ENCODE assay signal across 27 mouse cellular contexts in genomic region chr8:12438021-12438420, GRCm38 (mm10). TPM values are rescaled to one million over a fixed set of nuclear protein-coding genes. Genes with fewer than 3 reads are reported as not detected.
DNase-seq lines count a peak whose midpoint lies in the region; ATAC-seq and TF ChIP-seq lines count a peak whose summit lies in the region.
"Had no signal": no experiment of that assay in that cellular context is flagged by ENCODE, and none has a peak within 500 bp of the region (broad histone marks: within the 10 kb centered on the region; RNA-seq: fewer than 3 reads in every experiment).

No protein-coding gene starts in this region.

- no peak for DNase-seq in forebrain, embryonic 10.5 days (ENCODE audit: extremely low spot score, low spot score)
- DNase-seq in ES-CJ7 (ENCODE audit: low read depth, low spot score) (peak; percentile 76), ZHBTc4 (ENCODE audit: low read depth, low spot score) (peak; percentile 49)
- no peak for DNase-seq in left cerebral cortex, postnatal 14 days (ENCODE audit: low spot score in 2 of 2)
- no peak for DNase-seq in thymus, postnatal 4 days
- DNase-seq: adrenal gland, adult 8-10 months; adrenal gland, postnatal 14 days; adrenal gland, postnatal 36 days; B cell, adult 2 months; cerebellum, adult 11-12 months; cerebellum, adult 2 months; cerebellum, adult 9-10 months; cerebellum, postnatal 10 days; cerebellum, postnatal 25 days; embryo, embryonic 11 days had no signal

- H3K9ac ChIP-seq in forebrain, embryonic 13.5 days: no peak overlapping the region
- H3K9ac ChIP-seq: embryonic facial prominence, embryonic 13.5 days; embryonic facial prominence, embryonic 15.5 days had no signal

- H3K4me1 ChIP-seq in forebrain, embryonic 10.5 days: peaks cover 45% of the 10 kb centered on the region
- H3K4me1 ChIP-seq in forebrain, embryonic 13.5 days: peaks cover 31% of the 10 kb centered on the region
- H3K4me1 ChIP-seq in E14TG2a.4 (replicated peaks; ENCODE audit: low read depth, low read length): peaks cover 64% of the 10 kb centered on the region
- H3K4me1 ChIP-seq: embryonic facial prominence, embryonic 13.5 days; embryonic facial prominence, embryonic 15.5 days had no signal

- no peaks in the 10 kb centered on the region for H3K36me3 ChIP-seq in forebrain, embryonic 10.5 days (replicated peaks)
- H3K36me3 ChIP-seq in forebrain, embryonic 13.5 days (ENCODE audit: poor library complexity, severe bottlenecking): no peaks in the 10 kb centered on the region
- peaks cover 3% of the 10 kb centered on the region for H3K36me3 ChIP-seq in E14TG2a.4 (ENCODE audit: insufficient read depth, low read length)
- H3K36me3 ChIP-seq: embryonic facial prominence, embryonic 13.5 days; embryonic facial prominence, embryonic 15.5 days; G1E had no signal

- H3K9me3 ChIP-seq in forebrain, embryonic 10.5 days: 0 out of 2 replicates have a peak, but pooled peaks cover 2% of the 10 kb centered on the region
- no peaks in the 10 kb centered on the region for H3K9me3 ChIP-seq in forebrain, embryonic 13.5 days (replicated peaks)
- 0 out of 2 replicates have a peak, but pooled peaks cover 3% of the 10 kb centered on the region for H3K9me3 ChIP-seq in E14TG2a.4 (ENCODE audit: low read length)
- H3K9me3 ChIP-seq: embryonic facial prominence, embryonic 13.5 days; embryonic facial prominence, embryonic 15.5 days; G1E had no signal

- intact Hi-C loops in left cerebral cortex, postnatal 14 days (cut with DNase I): no loop called here

- no peak overlapping the region for H3K4me3 ChIP-seq in forebrain, embryonic 10.5 days
- no peak overlapping the region for H3K4me3 ChIP-seq in forebrain, embryonic 13.5 days
- H3K4me3 ChIP-seq in E14TG2a.4 (replicated peaks; ENCODE audit: low read length): peak overlapping the region; percentile 3; the same call in 1 of the 2 replicates
- H3K4me3 ChIP-seq: embryonic facial prominence, embryonic 13.5 days; embryonic facial prominence, embryonic 15.5 days; erythroblast, embryonic 14.5 days had no signal

- 86% methylated on average over 6 of the region's 6 CpGs for WGBS in forebrain, embryonic 10.5 days
- 92% methylated on average over 6 of the region's 6 CpGs for WGBS in forebrain, embryonic 13.5 days

- H3K27me3 ChIP-seq in forebrain, embryonic 10.5 days (ENCODE audit: poor library complexity, severe bottlenecking): peaks cover 47% of the 10 kb centered on the region
- H3K27me3 ChIP-seq in forebrain, embryonic 13.5 days: no peaks in the 10 kb centered on the region
- no peaks in the 10 kb centered on the region for H3K27me3 ChIP-seq in E14TG2a.4 (ENCODE audit: insufficient read depth, low read length)

- no peak overlapping the region for H3K4me2 ChIP-seq in forebrain, embryonic 13.5 days
- H3K4me2 ChIP-seq: embryonic facial prominence, embryonic 13.5 days; embryonic facial prominence, embryonic 15.5 days had no signal

- ATAC-seq in forebrain, embryonic 13.5 days: no peak
- ATAC-seq: activated CD4-positive, CD25-positive, alpha-beta regulatory T cell, adult 4 months; forebrain, embryonic 14.5 days; forebrain, embryonic 16.5 days; Patski had no signal

- no peak for TF ChIP-seq CTCF in E14TG2a.4 (conservative IDR thresholded peaks at IDR 0.05; ENCODE audit: low read length)

- H3K27ac ChIP-seq in forebrain, embryonic 10.5 days: 0 out of 2 replicates have a peak overlapping the region, but pooled peaks have one; percentile 62
- no peak overlapping the region for H3K27ac ChIP-seq in forebrain, embryonic 13.5 days
- H3K27ac ChIP-seq: embryonic facial prominence, embryonic 13.5 days; embryonic facial prominence, embryonic 15.5 days had no signal

RNA-seq across cellular contexts. Expression of gene Sox1, which starts 42.9 kb away (rescaled TPM):
- polyA plus RNA-seq in forebrain, embryonic 10.5 days (2016; fragmentation: Nextera tagmentation; extraction: Ambion mirVana): 4.2 and 4.3 TPM in 2 replicates
- 7.7 and 8.8 TPM in 2 replicates for polyA plus RNA-seq in forebrain, embryonic 13.5 days (2015; fragmentation: Nextera tagmentation; extraction: Ambion mirVana)
- total RNA-seq in left cerebral cortex, postnatal 14 days (2021): 10 to 100 TPM in 1 of 2 experiments, 1 to 10 TPM in 1; 6.1 to 10.4 TPM
- total RNA-seq: adrenal gland, adult 18-20 months; adrenal gland, adult 8-10 months; adrenal gland, postnatal 14 days; adrenal gland, postnatal 36 days; common myeloid progenitor, adult 5-6 weeks had no signal
- polyA plus RNA-seq: activated CD4-positive, CD25-positive, alpha-beta regulatory T cell, adult 4 months; embryonic facial prominence, embryonic 13.5 days; G1E; Patski had no signal

Comparison
In these comparisons a context has a peak if more than half of its experiments do, and no peak if none do; other contexts are left out.
1. DNase-seq: peak in ES-CJ7 (single experiment) and ZHBTc4 (single experiment); none in forebrain, embryonic 10.5 days (single experiment), left cerebral cortex, postnatal 14 days (0 of 2) and thymus, postnatal 4 days (single experiment).